Mouse (Mus musculus) 3134 (cell line): ENCODE measurements around the gene Gm38431.

Experiments used
- DNase-seq: peaks from one replicate; pipeline ENCODE4 v3.0.0-alpha.2; 2011; ENCODE audit warnings: low spot score; ENCODE audit not compliant: insufficient read length; ENCODE audit errors: extremely low read depth

Gm38431 gene

GRCm38 (mm10) chr9:21091707-21092320 is at the start of gene Gm38431, which contains the start of gene Raver1:
Gm38431 (minus strand) TSS chr9:21091997.
Raver1 (minus strand) TSS chr9:21092008.
- peak; percentile 96 for DNase-seq

- DNase-seq = no peak
These were observed 46.6 kb upstream of the Gm38431 start for GRCm38 (mm10) chr9:21138386-21138785.

GRCm38 (mm10) chr9:21137229-21137628 is 45.4 kb upstream of the Gm38431 start:
- DNase-seq = no peak

- DNase-seq = no peak
These were observed 44.6 kb upstream of the Gm38431 start for GRCm38 (mm10) chr9:21136401-21136800.

- DNase-seq = no peak
These were observed 44.2 kb upstream of the Gm38431 start for GRCm38 (mm10) chr9:21135941-21136381.

- DNase-seq = no peak
These were observed 43.6 kb upstream of the Gm38431 start for GRCm38 (mm10) chr9:21135329-21135890.

- DNase-seq = peak; percentile 80
These were observed 43.0 kb upstream of the Gm38431 start for GRCm38 (mm10) chr9:21134595-21135328.

- DNase-seq = no peak
These were observed 41.4 kb upstream of the Gm38431 start for GRCm38 (mm10) chr9:21133064-21133707.

GRCm38 (mm10) chr9:21132102-21132775 is 40.4 kb upstream of the Gm38431 start:
- no peak for DNase-seq

GRCm38 (mm10) chr9:21131059-21131956 is 39.5 kb upstream of the Gm38431 start, which contains the start of gene Tyk2:
Tyk2 (minus strand) TSS chr9:21131243.
- peak; percentile 89 for DNase-seq

GRCm38 (mm10) chr9:21126259-21126627 is 34.4 kb upstream of the Gm38431 start:
- no peak for DNase-seq

GRCm38 (mm10) chr9:21125502-21126258 is 33.9 kb upstream of the Gm38431 start:
- DNase-seq = no peak

- no peak for DNase-seq
These were observed 33.0 kb upstream of the Gm38431 start for GRCm38 (mm10) chr9:21124837-21125236.

- no peak for DNase-seq
These were observed 29.7 kb upstream of the Gm38431 start for GRCm38 (mm10) chr9:21121483-21121882.

GRCm38 (mm10) chr9:21117073-21117472 is 25.3 kb upstream of the Gm38431 start:
- no peak for DNase-seq

GRCm38 (mm10) chr9:21115105-21115504 is 23.3 kb upstream of the Gm38431 start:
- DNase-seq = no peak

- DNase-seq = no peak
These were observed 22.4 kb upstream of the Gm38431 start for GRCm38 (mm10) chr9:21114190-21114589.

- DNase-seq = no peak
These were observed 22.0 kb upstream of the Gm38431 start for GRCm38 (mm10) chr9:21113751-21114150.
